Mouse (Mus musculus) embryonic facial prominence, embryonic 11.5 days (tissue): ENCODE measurements at regions not wholly inside any gene's neighbourhood (a gene's known extent, or its start where the extent isn't known, plus 50 kb on each side); places are given as distances from the start of the nearest gene placed in this dataset.

ENCODE experiments used
- ATAC-seq: fragments of 200-750 bp; cut with Nextera tagmentation; replicated peaks from 2 replicates; pipeline ENCODE4 v1.8.0; 2017; ENCODE audit warnings: low read depth; ENCODE audit not compliant: insufficient number of reproducible peaks, low FRiP score, low TSS enrichment
- DNase-seq: peaks from one replicate; pipeline ENCODE4 v3.0.0-alpha.2; 2015; ENCODE audit warnings: low spot score
- H3K27ac ChIP-seq: fragments of 300-500 bp; sonication (generic); replicated peaks from 2 replicates; pipeline ENCODE4 v1.5.1; 2014; ENCODE audit warnings: mild to moderate bottlenecking, low read depth, low read length, control low read depth
- H3K27me3 ChIP-seq: fragments of 300-500 bp; sonication (generic); 2 replicates; pipeline ENCODE4 v1.6.1; 2014; ENCODE audit warnings: mild to moderate bottlenecking, low read length, moderate library complexity, mixed read lengths; ENCODE audit not compliant: control insufficient read depth, insufficient read depth
- H3K36me3 ChIP-seq: fragments of 300-500 bp; sonication (generic); replicated peaks from 2 replicates; pipeline ENCODE4 v1.6.1; 2014; ENCODE audit warnings: low read depth, mild to moderate bottlenecking, low read length, moderate library complexity, mixed read lengths; ENCODE audit not compliant: control insufficient read depth, insufficient read depth
- H3K4me1 ChIP-seq: fragments of 300-500 bp; sonication (generic); 2 replicates; pipeline ENCODE4 v1.6.1; 2014; ENCODE audit warnings: low read length, mixed read lengths; ENCODE audit not compliant: control insufficient read depth, insufficient read depth
- H3K4me2 ChIP-seq: fragments of 300-500 bp; sonication (generic); 2 replicates; pipeline ENCODE4 v1.6.1; 2014; ENCODE audit warnings: low read depth, mild to moderate bottlenecking, control low read depth, low read length, moderate library complexity
- H3K4me3 ChIP-seq: fragments of 300-500 bp; sonication (generic); 2 replicates; pipeline ENCODE4 v1.5.1; 2014; ENCODE audit warnings: low read depth, low read length, control low read depth
- H3K9ac ChIP-seq: fragments of 300-500 bp; sonication (generic); replicated peaks from 2 replicates; pipeline ENCODE4 v1.6.1; 2014; ENCODE audit warnings: mild to moderate bottlenecking, control low read depth, low read length
- H3K9me3 ChIP-seq: fragments of 300-500 bp; sonication (generic); replicated peaks from 2 replicates; pipeline ENCODE4 v1.6.1; 2016; ENCODE audit warnings: mild to moderate bottlenecking, low read length, inconsistent platforms, mixed read lengths; ENCODE audit not compliant: control insufficient read depth
- WGBS: fragments of 180-500 bp; shearing (Covaris S2); extraction: QIAGEN DNeasy Blood & Tissue Kit; methylation state at CpG from one replicate; pipeline ENCODE4 v1.1.7; 2014; 5-methylcytosine and 5-hydroxymethylcytosine counted together

DNA sequence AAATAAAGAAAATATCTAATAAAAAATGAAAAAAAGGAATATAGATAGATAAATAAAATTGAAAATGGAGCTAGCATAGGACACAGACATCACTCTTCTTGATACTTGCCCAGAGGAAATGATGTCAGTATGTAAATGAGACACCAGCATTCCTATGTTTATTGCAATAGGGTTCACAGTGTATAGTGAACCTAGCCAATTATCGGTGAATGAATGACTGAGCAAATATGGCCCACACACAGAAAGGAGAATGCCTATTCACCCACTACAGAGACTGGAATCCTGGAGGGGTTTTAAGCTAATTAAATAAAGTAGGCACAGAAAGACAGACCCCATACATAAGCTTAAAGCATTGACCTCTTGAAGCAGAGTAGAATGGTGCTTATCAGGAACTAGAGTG is 373.9 kb upstream of the 4933412E24Rik start:
- WGBS: 91% methylated on average over 1 of the region's 1 CpGs
- Histone ChIP-seq H3K27ac (no peak overlapping the region), H3K27me3 (no peaks in the 10 kb centered on the region), H3K4me1 (no peaks in the 10 kb centered on the region), H3K9me3 (no peaks in the 10 kb centered on the region), H3K4me2 (no peak overlapping the region), H3K4me3 (no peak overlapping the region), H3K9ac (no peak overlapping the region), H3K36me3 (no peaks in the 10 kb centered on the region)
- ATAC-seq (no peak), DNase-seq (no peak)

DNA sequence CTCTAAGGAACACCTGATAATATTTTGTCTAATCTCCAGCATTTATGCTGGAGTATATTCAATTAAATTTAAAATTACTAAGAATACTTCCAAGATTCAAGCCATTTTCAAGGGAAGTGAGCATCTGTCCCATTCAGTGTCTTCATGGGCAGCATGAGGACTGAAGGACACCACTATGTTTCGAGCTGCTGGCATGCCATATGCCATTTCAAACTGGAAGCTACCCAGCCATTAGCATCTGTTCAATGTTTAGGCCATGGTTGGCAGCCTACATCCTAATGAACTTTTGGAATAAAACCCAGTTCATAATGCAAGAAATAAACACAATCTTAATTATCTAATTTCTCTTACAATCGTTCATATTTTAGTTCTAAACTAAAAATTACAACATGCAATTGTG is 371.5 kb upstream of the 4933412E24Rik start:
- H3K9ac ChIP-seq: no peak overlapping the region
- H3K4me2 ChIP-seq: no peak overlapping the region
- H3K4me1 ChIP-seq: no peaks in the 10 kb centered on the region
- DNase-seq (no peak), ATAC-seq (no peak)
- WGBS: 89% methylated on average over 2 of the region's 2 CpGs
- no peaks in the 10 kb centered on the region for H3K9me3 ChIP-seq
- no peaks in the 10 kb centered on the region for H3K27me3 ChIP-seq
- H3K27ac ChIP-seq: no peak overlapping the region
- no peak overlapping the region for H3K4me3 ChIP-seq
- H3K36me3 ChIP-seq: no peaks in the 10 kb centered on the region
